Mouse (Mus musculus): Measurements from ENCODE around the gene Tsc22d3.

DNA sequence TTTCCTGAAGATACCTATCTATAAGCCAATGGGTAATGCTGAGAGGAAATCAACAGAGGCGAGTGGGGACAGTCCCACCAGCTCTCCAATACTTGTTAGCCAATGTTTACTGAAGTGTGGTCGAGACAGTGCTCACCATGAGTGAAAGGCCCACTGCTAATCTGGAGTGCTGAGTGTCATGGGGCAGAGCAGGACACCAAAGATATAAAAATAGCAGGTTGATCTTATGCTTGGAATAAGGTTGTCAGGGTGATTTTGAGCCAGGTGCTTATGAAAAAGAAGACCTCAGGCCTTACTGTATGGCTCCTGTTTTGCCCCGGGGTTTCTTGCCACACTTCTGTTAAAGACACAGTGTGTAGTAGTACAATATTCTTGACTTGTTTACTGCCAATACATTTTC is 20.0 kb downstream of the Tsc22d3 start:
- no peak for TF ChIP-seq EP300 (IDR thresholded peaks at IDR 0.05; ENCODE audit: insufficient read depth, low read depth, low read length)
- no peak for TF ChIP-seq CTCF (IDR thresholded peaks at IDR 0.05)
- TF ChIP-seq POLR2A (IDR thresholded peaks at IDR 0.05; ENCODE audit: insufficient read depth, low read depth, low read length) = no peak
